8 mouse cellular contexts compared by ENCODE assay signal in genomic region chr8:110902579-110902965, GRCm38 (mm10). TPM values are rescaled to one million over a fixed set of nuclear protein-coding genes. Genes with fewer than 3 reads are reported as not detected.
DNase-seq lines count a peak whose midpoint lies in the region; ATAC-seq and TF ChIP-seq lines count a peak whose summit lies in the region.

No protein-coding gene starts in this region.

- no peaks in the 10 kb centered on the region; the same call in 1 of the 2 replicates for H3K4me1 ChIP-seq in kidney, postnatal 0 days (replicated peaks; ENCODE audit: insufficient read depth, low read length)
- no peaks in the 10 kb centered on the region; the same call in 1 of the 2 replicates for H3K4me1 ChIP-seq in kidney, adult 2 months (ENCODE audit: control insufficient read depth, insufficient read depth, low read length)
- peaks cover 11% of the 10 kb centered on the region for H3K4me1 ChIP-seq in forebrain, embryonic 10.5 days
- peaks cover 7% of the 10 kb centered on the region for H3K4me1 ChIP-seq in limb, embryonic 10.5 days
- no peaks in the 10 kb centered on the region for H3K4me1 ChIP-seq in neural tube, embryonic 12.5 days

- no peak for ATAC-seq in kidney, postnatal 0 days (replicated peaks; ENCODE audit: low FRiP score, low read depth)
- ATAC-seq in neural tube, embryonic 12.5 days (ENCODE audit: low FRiP score, low read depth), result no peak

- H3K27ac ChIP-seq in kidney, postnatal 0 days, result no peak overlapping the region
- no peak overlapping the region for H3K27ac ChIP-seq in kidney, adult 2 months (ENCODE audit: insufficient read depth, low read depth, low read length)
- peak overlapping the region; percentile 83 for H3K27ac ChIP-seq in forebrain, embryonic 10.5 days
- H3K27ac ChIP-seq in limb, embryonic 10.5 days, result peak overlapping the region; percentile 85
- no peak overlapping the region for H3K27ac ChIP-seq in neural tube, embryonic 12.5 days

- H3K36me3 ChIP-seq in kidney, postnatal 0 days (ENCODE audit: insufficient read depth, low read length), result 0 out of 2 replicates have a peak, but pooled peaks cover 3% of the 10 kb centered on the region
- H3K36me3 ChIP-seq in kidney, adult 2 months (ENCODE audit: control insufficient read depth, insufficient read depth, low read length), result no peaks in the 10 kb centered on the region
- H3K36me3 ChIP-seq in forebrain, embryonic 10.5 days (replicated peaks), result peaks cover 19% of the 10 kb centered on the region
- H3K36me3 ChIP-seq in limb, embryonic 10.5 days, result peaks cover 18% of the 10 kb centered on the region
- H3K36me3 ChIP-seq in neural tube, embryonic 12.5 days, result peaks cover 19% of the 10 kb centered on the region

- peak overlapping the region; percentile 71 for H3K4me3 ChIP-seq in kidney, postnatal 0 days (replicated peaks; ENCODE audit: low read depth, low read length)
- H3K4me3 ChIP-seq in kidney, adult 2 months (ENCODE audit: insufficient read depth, low read depth, low read length), result no peak overlapping the region
- H3K4me3 ChIP-seq in forebrain, embryonic 10.5 days, result peak overlapping the region; percentile 69
- peak overlapping the region; percentile 74 for H3K4me3 ChIP-seq in limb, embryonic 10.5 days
- H3K4me3 ChIP-seq in neural tube, embryonic 12.5 days, result peak overlapping the region; percentile 69

- TF ChIP-seq CTCF in kidney, postnatal 0 days (IDR thresholded peaks at IDR 0.05; ENCODE audit: low read depth), result no peak
- TF ChIP-seq CTCF in kidney, adult 2 months (conservative IDR thresholded peaks at IDR 0.05; ENCODE audit: insufficient read depth, insufficient read length, low read depth, low read length), result no peak

- no peaks in the 10 kb centered on the region for H3K9me3 ChIP-seq in kidney, postnatal 0 days (replicated peaks; ENCODE audit: low read length)
- no peaks in the 10 kb centered on the region for H3K9me3 ChIP-seq in forebrain, embryonic 10.5 days
- no peaks in the 10 kb centered on the region for H3K9me3 ChIP-seq in limb, embryonic 10.5 days (replicated peaks)
- no peaks in the 10 kb centered on the region for H3K9me3 ChIP-seq in neural tube, embryonic 12.5 days

- DNase-seq in kidney, postnatal 0 days (ENCODE audit: low spot score), result no peak
- DNase-seq in kidney, adult 2 months, result no peak
- no peak for DNase-seq in forebrain, embryonic 10.5 days (ENCODE audit: extremely low spot score, low spot score)
- DNase-seq in limb, embryonic 10.5 days (ENCODE audit: low spot score), result no peak
- no peak for DNase-seq in embryo, embryonic 10 days (ENCODE audit: low spot score)
- DNase-seq in urinary bladder, postnatal 14 days (ENCODE audit: low spot score), result no peak
- DNase-seq in left cerebral cortex, postnatal 10 days (ENCODE audit: extremely low spot score in 1 of 2, low spot score in 2 of 2), result no peak

- H3K27me3 ChIP-seq in kidney, postnatal 0 days (ENCODE audit: insufficient read depth, low read length), result no peaks in the 10 kb centered on the region
- H3K27me3 ChIP-seq in kidney, adult 2 months (replicated peaks; ENCODE audit: control insufficient read depth, insufficient read depth, low read length), result no peaks in the 10 kb centered on the region
- no peaks in the 10 kb centered on the region for H3K27me3 ChIP-seq in forebrain, embryonic 10.5 days (ENCODE audit: poor library complexity, severe bottlenecking)
- no peaks in the 10 kb centered on the region for H3K27me3 ChIP-seq in limb, embryonic 10.5 days (ENCODE audit: low read depth, poor library complexity, severe bottlenecking)
- H3K27me3 ChIP-seq in neural tube, embryonic 12.5 days (replicated peaks), result 0 out of 2 replicates have a peak, but pooled peaks cover 4% of the 10 kb centered on the region

- peak overlapping the region; percentile 74 for H3K9ac ChIP-seq in kidney, postnatal 0 days (ENCODE audit: low read depth, low read length)
- H3K9ac ChIP-seq in neural tube, embryonic 12.5 days, result no peak overlapping the region

- WGBS in kidney, postnatal 0 days, result 64% methylated on average over 2 of the region's 2 CpGs
- WGBS in kidney, adult 2 months, result 40% methylated on average over 2 of the region's 2 CpGs
- WGBS in forebrain, embryonic 10.5 days, result 57% methylated on average over 2 of the region's 2 CpGs
- 73% methylated on average over 2 of the region's 2 CpGs for whole genome bisulfite sequencing in limb, embryonic 10.5 days
- 72% methylated on average over 2 of the region's 2 CpGs for WGBS in neural tube, embryonic 12.5 days

- no peak for TF ChIP-seq POLR2A in kidney, adult 2 months (IDR thresholded peaks at IDR 0.05; ENCODE audit: low read depth, low read length)

- peak overlapping the region; percentile 63 for H3K4me2 ChIP-seq in kidney, postnatal 0 days (ENCODE audit: low read length)
- H3K4me2 ChIP-seq in neural tube, embryonic 12.5 days (replicated peaks), result peak overlapping the region; percentile 61

- intact Hi-C loops in left cerebral cortex, postnatal 10 days (cut with DNase I), result no loop called here

RNA-seq across cellular contexts. Expression of gene Fuk, which starts 0.3 kb away (rescaled TPM):
- polyA plus RNA-seq in kidney, postnatal 0 days (2015; fragmentation: Nextera tagmentation; extraction: Ambion mirVana), result 10.1 and 10.7 TPM in 2 replicates
- polyA plus RNA-seq in kidney, adult 2 months (2012; rRNA removed), result 17.9 and 21.3 TPM in 2 replicates
- 13.5 and 13.8 TPM in 2 replicates for polyA plus RNA-seq in forebrain, embryonic 10.5 days (2016; fragmentation: Nextera tagmentation; extraction: Ambion mirVana)
- 15.9 and 17.8 TPM in 2 replicates for polyA plus RNA-seq in limb, embryonic 10.5 days (2016; fragmentation: Nextera tagmentation; extraction: Ambion mirVana)
- polyA plus RNA-seq in neural tube, embryonic 12.5 days (2016; fragmentation: Nextera tagmentation; extraction: Ambion mirVana), result 9.9 and 11.9 TPM in 2 replicates
- total RNA-seq in left cerebral cortex, postnatal 10 days (2021), result 10 to 100 TPM; 11.5 to 12.0 TPM

RNA-seq across cellular contexts. Expression of gene St3gal2, which starts 17.1 kb away (rescaled TPM):
- polyA plus RNA-seq in kidney, postnatal 0 days (2015; fragmentation: Nextera tagmentation; extraction: Ambion mirVana), result 15.1 and 17.2 TPM in 2 replicates
- 27.3 and 28.6 TPM in 2 replicates for polyA plus RNA-seq in kidney, adult 2 months (2012; rRNA removed)
- polyA plus RNA-seq in forebrain, embryonic 10.5 days (2016; fragmentation: Nextera tagmentation; extraction: Ambion mirVana), result 24.4 and 24.5 TPM in 2 replicates
- polyA plus RNA-seq in limb, embryonic 10.5 days (2016; fragmentation: Nextera tagmentation; extraction: Ambion mirVana), result 42.2 and 42.7 TPM in 2 replicates
- polyA plus RNA-seq in neural tube, embryonic 12.5 days (2016; fragmentation: Nextera tagmentation; extraction: Ambion mirVana), result 35.0 and 37.1 TPM in 2 replicates
- total RNA-seq in left cerebral cortex, postnatal 10 days (2021), result 10 to 100 TPM; 85.5 to 86.1 TPM

RNA-seq across cellular contexts. Expression of gene Sf3b3, which starts 56.0 kb away (rescaled TPM):
- polyA plus RNA-seq in kidney, postnatal 0 days (2015; fragmentation: Nextera tagmentation; extraction: Ambion mirVana), result 80.1 and 89.4 TPM in 2 replicates
- 22.6 and 25.9 TPM in 2 replicates for polyA plus RNA-seq in kidney, adult 2 months (2012; rRNA removed)
- 247 and 254 TPM in 2 replicates for polyA plus RNA-seq in forebrain, embryonic 10.5 days (2016; fragmentation: Nextera tagmentation; extraction: Ambion mirVana)
- polyA plus RNA-seq in limb, embryonic 10.5 days (2016; fragmentation: Nextera tagmentation; extraction: Ambion mirVana), result 232 and 238 TPM in 2 replicates
- polyA plus RNA-seq in neural tube, embryonic 12.5 days (2016; fragmentation: Nextera tagmentation; extraction: Ambion mirVana), result 156 TPM in 2 replicates
- 10 to 100 TPM; 56.0 to 58.3 TPM for total RNA-seq in left cerebral cortex, postnatal 10 days (2021)

RNA-seq across cellular contexts. Expression of gene Cog4, which starts 56.2 kb away (rescaled TPM):
- 47.2 and 57.3 TPM in 2 replicates for polyA plus RNA-seq in kidney, postnatal 0 days (2015; fragmentation: Nextera tagmentation; extraction: Ambion mirVana)
- 40.1 and 42.9 TPM in 2 replicates for polyA plus RNA-seq in kidney, adult 2 months (2012; rRNA removed)
- 71.0 and 73.2 TPM in 2 replicates for polyA plus RNA-seq in forebrain, embryonic 10.5 days (2016; fragmentation: Nextera tagmentation; extraction: Ambion mirVana)
- polyA plus RNA-seq in limb, embryonic 10.5 days (2016; fragmentation: Nextera tagmentation; extraction: Ambion mirVana), result 75.8 and 87.0 TPM in 2 replicates
- polyA plus RNA-seq in neural tube, embryonic 12.5 days (2016; fragmentation: Nextera tagmentation; extraction: Ambion mirVana), result 77.0 and 77.7 TPM in 2 replicates
- 10 to 100 TPM; 50.8 to 59.0 TPM for total RNA-seq in left cerebral cortex, postnatal 10 days (2021)

Comparison
In these comparisons a context has a peak if more than half of its experiments do, and no peak if none do; other contexts are left out.
1. H3K27ac ChIP-seq: peak in forebrain, embryonic 10.5 days (single experiment) and limb, embryonic 10.5 days (single experiment); none in kidney, postnatal 0 days (single experiment), kidney, adult 2 months (single experiment) and neural tube, embryonic 12.5 days (single experiment).